27 mouse cellular contexts compared by ENCODE assay signal in genomic region chr8:86718332-86718994, GRCm38 (mm10). TPM values are rescaled to one million over a fixed set of nuclear protein-coding genes. Genes with fewer than 3 reads are reported as not detected.
"Had no signal": no experiment of that assay in that cellular context is flagged by ENCODE, and none has a peak within 500 bp of the region (broad histone marks: within the 10 kb centered on the region; RNA-seq: fewer than 3 reads in every experiment).

No protein-coding gene starts in this region.

- H3K9me3 ChIP-seq: heart, embryonic 13.5 days; heart, embryonic 15.5 days; hindbrain, embryonic 13.5 days; hindbrain, embryonic 15.5 days; kidney, embryonic 15.5 days; limb, embryonic 13.5 days; limb, embryonic 15.5 days; liver, embryonic 12.5 days had no signal

- H3K27ac ChIP-seq: heart, embryonic 13.5 days; heart, embryonic 15.5 days; hindbrain, embryonic 13.5 days; hindbrain, embryonic 15.5 days; hindbrain, postnatal 0 days; kidney, embryonic 15.5 days; kidney, postnatal 0 days; limb, embryonic 13.5 days; limb, embryonic 15.5 days had no signal

- H3K4me3 ChIP-seq: heart, embryonic 13.5 days; heart, embryonic 15.5 days; hindbrain, embryonic 13.5 days; hindbrain, embryonic 15.5 days; kidney, embryonic 15.5 days; limb, embryonic 13.5 days; limb, embryonic 15.5 days; liver, embryonic 12.5 days had no signal

- H3K9ac ChIP-seq: forebrain, postnatal 0 days; heart, embryonic 13.5 days; heart, embryonic 15.5 days; hindbrain, embryonic 13.5 days; hindbrain, embryonic 15.5 days; kidney, embryonic 15.5 days; limb, embryonic 13.5 days; limb, embryonic 15.5 days; liver, embryonic 12.5 days had no signal

- H3K4me1 ChIP-seq: heart, embryonic 13.5 days; heart, embryonic 15.5 days; kidney, embryonic 15.5 days; limb, embryonic 13.5 days; limb, embryonic 15.5 days had no signal

- H3K4me2 ChIP-seq: heart, embryonic 11.5 days; heart, embryonic 13.5 days; heart, embryonic 15.5 days; hindbrain, embryonic 13.5 days; hindbrain, embryonic 15.5 days; kidney, embryonic 15.5 days; limb, embryonic 13.5 days; limb, embryonic 15.5 days; liver, embryonic 12.5 days had no signal

- DNase-seq: forebrain, postnatal 0 days; gastrocnemius, postnatal 14 days; gastrocnemius, postnatal 36 days; heart, adult 18-20 months; heart, postnatal 36 days; kidney, adult 11 months; kidney, adult 2 months; kidney, adult 9 months; kidney, postnatal 14 days; kidney, postnatal 36 days; layer of hippocampus, adult 9-11 months; layer of hippocampus, postnatal 36 days; left cerebral cortex, postnatal 4 days had no signal

- H3K27me3 ChIP-seq: heart, embryonic 13.5 days; heart, embryonic 15.5 days; hindbrain, embryonic 13.5 days; hindbrain, embryonic 15.5 days; kidney, embryonic 15.5 days; limb, embryonic 13.5 days; limb, embryonic 15.5 days; liver, embryonic 12.5 days had no signal

- ATAC-seq: forebrain, postnatal 0 days; hindbrain, postnatal 0 days; intestine, embryonic 16.5 days; liver, embryonic 12.5 days had no signal

RNA-seq across cellular contexts. Expression of gene Gm10638, which starts 27.0 kb away (rescaled TPM):
- total RNA-seq: hematopoietic stem cell, adult 5-6 weeks; hindbrain, postnatal 0 days; liver, adult 2 months had no signal
